Mouse (Mus musculus): Measurements from ENCODE around the gene Etfbkmt. TPM values are rescaled to one million over a fixed set of nuclear protein-coding genes. Genes with fewer than 3 reads are reported as not detected.

Gene Etfbkmt
- 11.9 TPM for polyA plus RNA-seq (2017; shearing (Covaris generic))

DNA sequence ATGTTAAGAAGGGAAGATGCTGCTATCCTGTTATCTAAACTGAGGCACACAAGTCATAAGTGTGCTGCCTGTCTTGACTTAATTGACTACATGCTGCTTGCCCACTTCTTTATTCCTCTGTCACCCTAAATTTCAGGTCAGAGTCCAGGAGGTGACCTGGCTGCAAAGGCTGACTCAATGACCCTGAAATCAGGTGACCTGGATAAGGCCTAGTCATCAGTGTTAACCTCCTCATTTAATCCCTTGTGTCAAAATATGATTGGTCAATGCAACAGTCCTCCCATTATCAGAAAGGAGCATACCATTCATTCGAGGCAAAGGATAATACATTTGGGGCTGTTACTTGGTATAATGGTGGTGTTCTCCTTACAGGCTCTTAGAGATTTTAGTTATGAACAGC lies at the start of gene Etfbkmt:
Gene Etfbkmt, plus strand, starts transcription at position 379 of the 400 bp plus-strand sequence.

DNA sequence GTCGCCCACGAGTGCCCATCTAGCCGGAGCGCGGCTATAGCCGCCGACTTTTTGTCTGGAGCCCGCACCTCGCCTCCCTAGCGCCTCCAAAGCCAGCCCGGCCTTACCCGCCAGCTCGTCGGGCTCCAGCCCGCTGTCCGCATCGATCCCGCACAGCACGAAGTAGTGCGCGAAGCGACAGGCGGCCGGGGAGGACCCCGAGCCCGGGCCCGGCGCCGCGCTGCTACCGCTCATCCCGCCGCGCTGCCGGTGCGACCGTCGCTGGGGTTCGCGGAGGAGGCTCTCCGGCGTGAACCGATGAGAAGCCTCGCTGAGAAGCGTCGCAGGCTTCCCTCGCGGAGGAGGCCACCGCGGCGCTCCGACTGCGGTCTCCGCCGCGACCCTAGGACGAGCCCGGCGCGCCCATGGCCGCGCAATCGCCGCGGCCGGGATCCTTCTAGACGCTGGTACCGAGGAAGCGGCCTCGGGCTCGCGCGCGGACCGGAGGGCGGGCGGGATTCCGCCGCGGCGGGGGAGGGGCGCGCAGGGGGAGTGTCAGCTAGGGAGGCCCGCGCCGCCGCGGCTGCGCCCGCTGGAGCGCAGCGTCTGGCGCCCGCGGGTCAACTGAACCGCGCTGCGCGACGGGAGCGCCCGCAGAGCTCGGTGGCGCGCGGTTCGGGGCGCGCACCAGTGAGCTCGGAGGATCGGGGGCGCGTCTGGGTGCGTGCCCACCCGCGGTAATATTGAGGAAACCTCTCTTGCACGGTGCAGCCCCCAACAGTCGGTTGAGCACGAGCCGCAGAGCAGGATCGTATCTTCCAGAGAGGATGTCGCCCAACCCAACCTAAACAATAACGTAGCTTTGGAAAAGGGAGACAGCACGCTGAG lies 38.3 kb upstream of the Etfbkmt start, which contains the start of gene Dennd5b:
Gene Dennd5b, minus strand, starts transcription at position 605 of the 867 bp plus-strand sequence.

DNA sequence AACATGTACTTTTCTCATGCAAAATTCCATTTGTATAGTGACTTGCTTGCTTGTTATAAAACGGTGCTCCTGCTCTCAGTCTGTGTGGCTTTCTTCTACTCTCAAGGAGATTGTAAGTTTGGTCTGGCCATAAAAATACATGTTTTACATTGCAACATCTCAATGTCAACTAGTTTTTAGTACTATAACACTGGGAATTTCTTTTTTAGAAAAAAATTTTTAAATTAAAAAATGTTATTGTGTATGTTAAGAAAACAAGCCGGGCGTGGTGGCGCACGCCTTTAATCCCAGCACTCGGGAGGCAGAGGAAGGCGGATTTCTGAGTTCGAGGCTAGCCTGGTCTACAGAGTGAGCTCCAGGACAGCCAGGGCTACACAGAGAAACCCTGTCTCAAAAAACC lies 9.8 kb upstream of the Etfbkmt start, which contains the start of gene Gm10203:
Gene Gm10203, plus strand, starts transcription at position 301 of the 400 bp plus-strand sequence.

DNA sequence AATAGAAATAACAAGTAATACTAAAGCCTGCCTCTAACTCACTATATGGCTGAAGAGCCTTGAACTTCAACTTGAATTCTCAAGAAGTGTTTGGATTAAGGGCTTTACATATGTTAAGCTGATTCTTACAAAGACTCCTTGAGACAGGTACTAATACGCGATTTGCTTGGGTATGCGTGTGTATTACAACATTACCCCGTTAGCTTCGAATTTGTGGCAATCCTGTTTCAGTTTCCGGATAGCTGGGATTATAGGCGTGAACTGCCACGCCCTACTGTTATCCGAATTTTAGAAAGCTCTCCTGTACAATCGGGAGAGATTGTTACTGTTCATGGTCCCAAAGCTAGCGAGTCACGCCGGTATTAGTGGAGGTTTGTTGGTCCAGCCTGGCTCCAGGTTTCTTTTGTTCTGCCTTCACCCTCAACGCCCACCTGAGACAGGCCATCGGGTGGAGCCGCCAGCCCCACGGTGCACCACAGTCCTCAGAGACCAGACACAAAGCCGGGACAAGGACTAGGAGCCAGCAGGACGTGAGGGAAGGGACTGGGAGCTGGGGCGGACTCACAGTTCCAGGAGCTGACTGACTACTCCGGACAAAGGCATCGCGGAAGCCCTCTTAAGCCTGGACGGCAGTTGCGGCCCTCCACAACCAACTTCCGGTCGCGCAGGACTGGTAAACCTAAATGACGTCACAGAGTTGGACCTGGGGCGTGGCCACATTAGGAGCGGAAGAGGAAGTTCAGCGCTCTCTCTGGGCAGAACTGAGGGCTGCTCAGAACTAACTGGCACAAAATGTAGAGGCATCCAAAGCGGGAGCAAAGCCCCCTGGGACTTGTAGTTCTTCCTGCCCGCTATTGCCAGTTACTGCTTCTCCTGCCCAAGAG lies 48.6 kb downstream of the Etfbkmt start, which contains the start of gene Amn1:
Gene Amn1, minus strand, starts transcription at position 672 of the 884 bp plus-strand sequence.

Other genes with a start within 250 kb of the Etfbkmt start
- 5.5 TPM for gene Caprin2, start 243.6 kb upstream of the Etfbkmt start, polyA plus RNA-seq (2017; shearing (Covaris generic))
- gene Sinhcaf, start 193.4 kb upstream of the Etfbkmt start, polyA plus RNA-seq (2017; shearing (Covaris generic)), result 38.0 TPM
- gene Dennd5b, start 38.2 kb upstream of the Etfbkmt start, polyA plus RNA-seq (2017; shearing (Covaris generic)), result 0.56 TPM
- not detected for gene Gm10203, start 9.7 kb upstream of the Etfbkmt start, polyA plus RNA-seq (2017; shearing (Covaris generic))
- 20.7 TPM for gene Amn1, start 48.9 kb downstream of the Etfbkmt start, polyA plus RNA-seq (2017; shearing (Covaris generic))
- 124 TPM for gene Resf1, start 169.6 kb downstream of the Etfbkmt start, polyA plus RNA-seq (2017; shearing (Covaris generic))

Data from effector memory CD4-positive, alpha-beta T cell, adult 5 months (primary cell).